Mouse (Mus musculus) thymus, adult 2 months (tissue): ENCODE data around the gene Slc2a5. TPM values are rescaled to one million over a fixed set of nuclear protein-coding genes. Genes with fewer than 3 reads are reported as not detected.

Source experiments
- DNase-seq: peaks from one replicate; pipeline ENCODE4 v3.0.0; 2021
- H3K27ac ChIP-seq: fragments of 200-500 bp; 2 replicates; pipeline ENCODE4 v1.5.1; 2012; ENCODE audit warnings: low read length, control low read depth; ENCODE audit not compliant: control insufficient read depth, insufficient read depth
- H3K27me3 ChIP-seq: fragments of 200-500 bp; 2 replicates; pipeline ENCODE4 v1.6.1; 2012; ENCODE audit warnings: mild to moderate bottlenecking, low read length, moderate library complexity, mixed read lengths; ENCODE audit not compliant: control insufficient read depth, insufficient read depth
- H3K36me3 ChIP-seq: fragments of 200-500 bp; 2 replicates; pipeline ENCODE4 v1.6.1; 2012; ENCODE audit warnings: mild to moderate bottlenecking, low read length, moderate library complexity; ENCODE audit not compliant: control insufficient read depth, insufficient read depth
- H3K4me1 ChIP-seq: fragments of 200-500 bp; replicated peaks from 2 replicates; pipeline ENCODE4 v1.6.1; 2012; ENCODE audit warnings: low read length; ENCODE audit not compliant: control insufficient read depth, insufficient read depth
- H3K4me3 ChIP-seq: fragments of 200-500 bp; 2 replicates; pipeline ENCODE4 v1.5.1; 2012; ENCODE audit warnings: mild to moderate bottlenecking, low read length, control low read depth, moderate library complexity; ENCODE audit not compliant: control insufficient read depth, insufficient read depth
- CTCF ChIP-seq: fragments of 200-500 bp; IDR thresholded peaks from 2 replicates; pipeline ENCODE4 v1.5.1; 2012; ENCODE audit warnings: mild to moderate bottlenecking, control low read depth, low read length, moderate library complexity, borderline replicate concordance; ENCODE audit not compliant: control insufficient read depth, poor library complexity, insufficient read depth; ENCODE audit errors: extremely low read depth
- POLR2A ChIP-seq: fragments of 200-500 bp; IDR thresholded peaks from 2 replicates; pipeline ENCODE4 v1.6.1; 2012; ENCODE audit warnings: mild to moderate bottlenecking, low read length, control low read depth, moderate library complexity; ENCODE audit not compliant: control insufficient read depth, poor library complexity, insufficient read depth; ENCODE audit errors: extremely low read depth
- WGBS: fragments of 180-500 bp; shearing (Covaris S2); methylation state at CpG from one replicate; pipeline ENCODE4 v1.1.7; 2018; 5-methylcytosine and 5-hydroxymethylcytosine counted together
- polyA plus RNA-seq: library from polyadenylated mRNA; depleted of rRNA; stranded (reverse); fragments of >200 nt; gene quantifications from 2 replicates; pipeline ENCODE4 v1.2.3, GENCODE M21; 2012; rRNA removed

Slc2a5 gene
- polyA plus RNA-seq, 1 experiment = 1.2 TPM

DNA sequence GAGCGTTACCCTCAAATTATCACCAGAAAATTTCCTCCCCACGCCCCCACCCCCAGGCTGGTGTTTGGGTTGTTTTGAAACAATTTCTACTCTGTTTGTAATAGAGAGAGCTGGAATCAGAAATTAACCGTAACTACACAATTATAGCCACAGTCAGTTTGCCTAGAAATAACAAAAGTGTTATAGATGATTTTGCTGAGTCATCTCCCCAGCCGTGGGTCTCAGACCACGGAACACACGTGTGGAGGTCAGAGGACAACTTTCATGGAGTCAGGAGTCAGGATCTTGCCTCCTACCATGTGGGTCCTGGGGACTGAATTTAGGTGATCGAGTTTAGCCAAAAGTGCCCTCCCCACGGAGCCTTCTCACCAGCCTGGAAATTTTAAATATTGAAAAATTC lies 58.0 kb downstream of the Slc2a5 start:
- Histone ChIP-seq H3K36me3 (no peaks in the 10 kb centered on the region), H3K27ac (no peak overlapping the region), H3K4me3 (no peak overlapping the region), H3K27me3 (no peaks in the 10 kb centered on the region), H3K4me1 (no peaks in the 10 kb centered on the region)
- no peak for DNase-seq
- TF ChIP-seq POLR2A (no peak), CTCF (no peak)
- 51% methylated on average over 8 of the region's 8 CpGs for WGBS

- H3K4me3 ChIP-seq = no peak overlapping the region
- 87% methylated on average over 4 of the region's 4 CpGs for WGBS
- no peaks in the 10 kb centered on the region for H3K4me1 ChIP-seq
- H3K27ac ChIP-seq = no peak overlapping the region
- TF ChIP-seq CTCF = no peak
- no peak for DNase-seq
- H3K27me3 ChIP-seq = no peaks in the 10 kb centered on the region
- H3K36me3 ChIP-seq = no peaks in the 10 kb centered on the region
These were observed 59.0 kb downstream of the Slc2a5 start for GRCm38 (mm10) chr4:150178131-150178530.

DNA sequence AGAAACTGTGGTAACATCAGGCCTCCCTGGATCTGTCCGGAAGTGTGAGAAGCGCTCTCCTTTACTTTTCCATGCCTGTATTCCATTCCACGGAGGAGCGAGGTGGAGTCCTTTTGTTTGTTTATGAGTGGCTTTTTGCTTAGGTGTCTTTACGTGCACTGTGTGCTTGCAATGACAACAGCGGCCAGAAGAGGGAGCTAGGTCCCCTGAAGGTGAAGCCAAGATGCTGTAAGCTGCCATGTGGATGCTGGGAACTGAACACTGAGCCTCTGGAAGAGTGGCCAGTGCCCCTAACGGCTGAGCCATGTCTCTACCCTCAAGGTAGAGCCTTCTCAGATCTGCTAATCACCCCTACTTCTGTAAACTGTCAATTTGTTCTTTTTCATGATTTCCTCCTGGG lies 62.2 kb downstream of the Slc2a5 start:
- no peaks in the 10 kb centered on the region for H3K27me3 ChIP-seq
- H3K36me3 ChIP-seq = no peaks in the 10 kb centered on the region
- no peak for TF ChIP-seq POLR2A
- no peak for TF ChIP-seq CTCF
- no peak for DNase-seq
- 90% methylated on average over 7 of the region's 7 CpGs for WGBS
- no peak overlapping the region for H3K27ac ChIP-seq
- H3K4me3 ChIP-seq = no peak overlapping the region
- no peaks in the 10 kb centered on the region for H3K4me1 ChIP-seq

DNA sequence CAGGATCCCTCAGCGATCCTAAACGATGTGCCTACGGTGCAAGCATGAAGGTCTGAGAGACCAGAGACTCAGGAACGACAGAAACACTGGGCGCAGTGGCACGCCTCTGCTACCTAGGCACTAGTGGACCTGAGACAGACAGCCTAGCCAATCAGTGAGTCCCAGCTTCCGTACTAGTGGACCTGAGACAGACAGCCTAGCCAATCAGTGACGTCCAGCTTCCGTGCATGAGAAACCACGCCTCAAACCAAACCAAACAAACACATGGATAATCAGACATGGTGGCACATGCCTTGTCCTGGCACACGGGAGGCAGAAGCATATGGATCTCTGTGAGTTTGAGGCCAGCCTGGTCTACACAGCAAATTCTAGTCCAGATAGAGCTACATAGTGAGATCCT lies 69.2 kb downstream of the Slc2a5 start:
- no peaks in the 10 kb centered on the region for H3K36me3 ChIP-seq
- WGBS = 75% methylated on average over 11 of the region's 11 CpGs
- DNase-seq = no peak
- H3K27ac ChIP-seq = no peak overlapping the region
- H3K4me3 ChIP-seq = no peak overlapping the region
- H3K27me3 ChIP-seq = no peaks in the 10 kb centered on the region
- no peak for TF ChIP-seq CTCF
- no peaks in the 10 kb centered on the region for H3K4me1 ChIP-seq

- Histone ChIP-seq H3K4me3 (no peak overlapping the region), H3K27ac (no peak overlapping the region), H3K4me1 (no peaks in the 10 kb centered on the region), H3K36me3 (no peaks in the 10 kb centered on the region), H3K27me3 (no peaks in the 10 kb centered on the region)
- DNase-seq = no peak
- TF ChIP-seq POLR2A (no peak), CTCF (no peak)
- WGBS = 92% methylated on average over 6 of the region's 6 CpGs
These were observed 73.1 kb downstream of the Slc2a5 start for GRCm38 (mm10) chr4:150192199-150192598.

Other genes starting within 250 kb of the Slc2a5 start
- gene Spsb1, start 164.2 kb upstream of the Slc2a5 start, polyA plus RNA-seq = 28.5 and 30.4 TPM in 2 replicates
- 138 and 152 TPM in 2 replicates for gene H6pd, start 110.3 kb upstream of the Slc2a5 start, polyA plus RNA-seq
- 7.4 TPM in 2 replicates for gene Gpr157, start 31.9 kb upstream of the Slc2a5 start, polyA plus RNA-seq
- gene Slc2a7, start 29.7 kb downstream of the Slc2a5 start, polyA plus RNA-seq = 0.05 TPM in 1 of 2 replicates, not detected in the other
- gene Car6, start 82.0 kb downstream of the Slc2a5 start, polyA plus RNA-seq = 0.31 and 0.40 TPM in 2 replicates
- gene Eno1, start 117.4 kb downstream of the Slc2a5 start, polyA plus RNA-seq = 296 and 344 TPM in 2 replicates
- gene Rere, start 162.4 kb downstream of the Slc2a5 start, polyA plus RNA-seq = 52.5 and 62.1 TPM in 2 replicates